Mouse (Mus musculus): ENCODE data around the gene Wbp11. TPM values are rescaled to one million over a fixed set of nuclear protein-coding genes. Genes with fewer than 3 reads are reported as not detected.
A peak's percentile ranks its signal among the peaks of the same experiment; 100 is the strongest.
"Not testable (repeated sequence)": the region's sequence is repeated elsewhere in the genome, so short reads cannot be mapped to it uniquely, and the experiment has no call there.

Wbp11 gene
- polyA plus RNA-seq, 1 experiment from 2014 or later = 71.1 TPM

GRCm38 (mm10) chr6:136801274-136801673, 26.8 kb downstream of the Wbp11 start:
- 87% methylated on average over 6 of the region's 6 CpGs for WGBS
- no peak overlapping the region for H3K4me2 ChIP-seq
- no peak for ATAC-seq (ENCODE audit: low FRiP score)
- no peak overlapping the region for H3K27ac ChIP-seq (replicated peaks)
- H3K27me3 ChIP-seq (replicated peaks) = no peaks in the 10 kb centered on the region
- no peaks in the 10 kb centered on the region for H3K36me3 ChIP-seq
- H3K9ac ChIP-seq (replicated peaks) = no peak overlapping the region
- no peak overlapping the region for H3K4me3 ChIP-seq (replicated peaks)
- no peaks in the 10 kb centered on the region for H3K9me3 ChIP-seq (replicated peaks)
- peaks cover 14% of the 10 kb centered on the region for H3K4me1 ChIP-seq

- Histone ChIP-seq H3K9me3 (replicated peaks) (no peaks in the 10 kb centered on the region), H3K27ac (replicated peaks) (no peak overlapping the region), H3K27me3 (replicated peaks) (no peaks in the 10 kb centered on the region), H3K4me2 (no peak overlapping the region), H3K4me1 (peaks cover 17% of the 10 kb centered on the region), H3K36me3 (no peaks in the 10 kb centered on the region), H3K9ac (replicated peaks) (no peak overlapping the region), H3K4me3 (replicated peaks) (no peak overlapping the region)
- no peak for ATAC-seq (ENCODE audit: low FRiP score)
- 91% methylated on average over 8 of the region's 8 CpGs for WGBS
Observed at GRCm38 (mm10) chr6:136800710-136801109, 27.3 kb downstream of the Wbp11 start.

- not testable (repeated sequence) for H3K4me2 ChIP-seq; H3K4me3 ChIP-seq (replicated peaks); H3K27me3 ChIP-seq (replicated peaks); H3K9ac ChIP-seq (replicated peaks); H3K9me3 ChIP-seq (replicated peaks); H3K27ac ChIP-seq (replicated peaks); H3K36me3 ChIP-seq; ATAC-seq (ENCODE audit: low FRiP score)
- 88% methylated on average over 3 of the region's 3 CpGs for WGBS
- peaks cover 20% of the 10 kb centered on the region for H3K4me1 ChIP-seq
Observed at GRCm38 (mm10) chr6:136797874-136798693, 29.9 kb downstream of the Wbp11 start.

GRCm38 (mm10) chr6:136795850-136796249, 32.2 kb downstream of the Wbp11 start:
- ATAC-seq (ENCODE audit: low FRiP score) = no peak
- Histone ChIP-seq H3K9ac (replicated peaks) (no peak overlapping the region), H3K4me3 (replicated peaks) (no peak overlapping the region), H3K36me3 (no peaks in the 10 kb centered on the region), H3K27me3 (replicated peaks) (no peaks in the 10 kb centered on the region), H3K9me3 (replicated peaks) (no peaks in the 10 kb centered on the region), H3K4me2 (no peak overlapping the region), H3K27ac (replicated peaks) (no peak overlapping the region), H3K4me1 (peaks cover 19% of the 10 kb centered on the region; the same call in 1 of the 2 replicates)
- 39% methylated on average over 6 of the region's 6 CpGs for WGBS

- no peaks in the 10 kb centered on the region for H3K36me3 ChIP-seq
- ATAC-seq (ENCODE audit: low FRiP score) = no peak
- H3K9me3 ChIP-seq (replicated peaks) = no peaks in the 10 kb centered on the region
- no peak overlapping the region for H3K9ac ChIP-seq (replicated peaks)
- H3K4me2 ChIP-seq = no peak overlapping the region
- no peak overlapping the region for H3K27ac ChIP-seq (replicated peaks)
- H3K4me1 ChIP-seq = peaks cover 19% of the 10 kb centered on the region; the same call in 1 of the 2 replicates
- no peaks in the 10 kb centered on the region for H3K27me3 ChIP-seq (replicated peaks)
- WGBS = 78% methylated on average over 1 of the region's 1 CpGs
- no peak overlapping the region for H3K4me3 ChIP-seq (replicated peaks)
Observed at GRCm38 (mm10) chr6:136795110-136795509, 32.9 kb downstream of the Wbp11 start.

- peak overlapping the region; percentile 30 for H3K4me3 ChIP-seq (replicated peaks)
- no peak for ATAC-seq (ENCODE audit: low FRiP score)
- H3K4me2 ChIP-seq = peak overlapping the region; percentile 63
- H3K9ac ChIP-seq (replicated peaks) = 0 out of 2 replicates have a peak overlapping the region, but pooled peaks have one; percentile 14
- peaks cover 19% of the 10 kb centered on the region; the same call in 1 of the 2 replicates for H3K4me1 ChIP-seq
- H3K27ac ChIP-seq (replicated peaks) = no peak overlapping the region
- no peaks in the 10 kb centered on the region for H3K36me3 ChIP-seq
- no peaks in the 10 kb centered on the region for H3K27me3 ChIP-seq (replicated peaks)
- WGBS = under 1% methylated on average over 22 of the region's 24 CpGs
- H3K9me3 ChIP-seq (replicated peaks) = no peaks in the 10 kb centered on the region
Observed at GRCm38 (mm10) chr6:136793831-136794525, 34.1 kb downstream of the Wbp11 start.

- H3K27ac ChIP-seq (replicated peaks) = no peak overlapping the region
- H3K9ac ChIP-seq (replicated peaks) = no peak overlapping the region
- H3K36me3 ChIP-seq = no peaks in the 10 kb centered on the region
- 24% methylated on average over 16 of the region's 16 CpGs for WGBS
- peaks cover 19% of the 10 kb centered on the region; the same call in 1 of the 2 replicates for H3K4me1 ChIP-seq
- H3K4me3 ChIP-seq (replicated peaks) = peak overlapping the region; percentile 30; the same call in 1 of the 2 replicates
- no peaks in the 10 kb centered on the region for H3K27me3 ChIP-seq (replicated peaks)
- no peak for ATAC-seq (ENCODE audit: low FRiP score)
- H3K4me2 ChIP-seq = peak overlapping the region; percentile 63
- H3K9me3 ChIP-seq (replicated peaks) = no peaks in the 10 kb centered on the region
Observed at GRCm38 (mm10) chr6:136792884-136793758, 34.9 kb downstream of the Wbp11 start.

- Histone ChIP-seq H3K9ac (replicated peaks) (no peak overlapping the region), H3K4me3 (replicated peaks) (no peak overlapping the region), H3K4me1 (peaks cover 15% of the 10 kb centered on the region; the same call in 1 of the 2 replicates), H3K27me3 (replicated peaks) (no peaks in the 10 kb centered on the region), H3K36me3 (no peaks in the 10 kb centered on the region), H3K27ac (replicated peaks) (no peak overlapping the region), H3K4me2 (no peak overlapping the region), H3K9me3 (replicated peaks) (no peaks in the 10 kb centered on the region)
- ATAC-seq (ENCODE audit: low FRiP score) = no peak
- 82% methylated on average over 5 of the region's 5 CpGs for WGBS
Observed at GRCm38 (mm10) chr6:136789391-136789971, 38.6 kb downstream of the Wbp11 start.

- Histone ChIP-seq H3K4me1 (no peaks in the 10 kb centered on the region), H3K4me2 (no peak overlapping the region), H3K9ac (replicated peaks) (no peak overlapping the region), H3K36me3 (no peaks in the 10 kb centered on the region), H3K4me3 (replicated peaks) (no peak overlapping the region), H3K9me3 (replicated peaks) (no peaks in the 10 kb centered on the region), H3K27ac (replicated peaks) (no peak overlapping the region), H3K27me3 (replicated peaks) (no peaks in the 10 kb centered on the region)
- WGBS = 81% methylated on average over 9 of the region's 9 CpGs
- ATAC-seq (ENCODE audit: low FRiP score) = no peak
Observed at GRCm38 (mm10) chr6:136782761-136783160, 45.3 kb downstream of the Wbp11 start.

GRCm38 (mm10) chr6:136782146-136782545, 45.9 kb downstream of the Wbp11 start:
- Histone ChIP-seq H3K9me3 (replicated peaks) (no peaks in the 10 kb centered on the region), H3K27ac (replicated peaks) (no peak overlapping the region), H3K27me3 (replicated peaks) (no peaks in the 10 kb centered on the region), H3K4me3 (replicated peaks) (no peak overlapping the region), H3K4me2 (no peak overlapping the region), H3K36me3 (no peaks in the 10 kb centered on the region), H3K9ac (replicated peaks) (no peak overlapping the region), H3K4me1 (no peaks in the 10 kb centered on the region)
- WGBS = 83% methylated on average over 12 of the region's 12 CpGs
- ATAC-seq (ENCODE audit: low FRiP score) = no peak

GRCm38 (mm10) chr6:136781377-136781986, 46.6 kb downstream of the Wbp11 start, which contains the start of gene Gucy2c:
Gene Gucy2c (minus strand): TSS chr6:136781765.
- Histone ChIP-seq H3K9ac (replicated peaks) (no peak within 1 kb of the TSS), H3K27me3 (replicated peaks) (no peaks in the 10 kb centered on the region), H3K4me2 (no peak within 1 kb of the TSS), H3K9me3 (replicated peaks) (no peaks in the 10 kb centered on the region), H3K4me3 (replicated peaks) (no peak within 1 kb of the TSS), H3K4me1 (no peaks in the 10 kb centered on the region), H3K36me3 (no peaks in the 10 kb centered on the region), H3K27ac (replicated peaks) (no peak within 1 kb of the TSS)
- ATAC-seq (ENCODE audit: low FRiP score) = no peak
- 75% methylated on average over 20 of the region's 20 CpGs for WGBS
